Mouse (Mus musculus): ENCODE measurements around the gene Dhx32. TPM values are rescaled to one million over a fixed set of nuclear protein-coding genes. Genes with fewer than 3 reads are reported as not detected.
A peak's percentile ranks its signal among the peaks of the same experiment; 100 is the strongest.

The Dhx32 gene
- polyA plus RNA-seq (2014; fragmentation: Nextera tagmentation; extraction: Ambion mirVana): 38.4 and 45.1 TPM in 2 replicates

DNA sequence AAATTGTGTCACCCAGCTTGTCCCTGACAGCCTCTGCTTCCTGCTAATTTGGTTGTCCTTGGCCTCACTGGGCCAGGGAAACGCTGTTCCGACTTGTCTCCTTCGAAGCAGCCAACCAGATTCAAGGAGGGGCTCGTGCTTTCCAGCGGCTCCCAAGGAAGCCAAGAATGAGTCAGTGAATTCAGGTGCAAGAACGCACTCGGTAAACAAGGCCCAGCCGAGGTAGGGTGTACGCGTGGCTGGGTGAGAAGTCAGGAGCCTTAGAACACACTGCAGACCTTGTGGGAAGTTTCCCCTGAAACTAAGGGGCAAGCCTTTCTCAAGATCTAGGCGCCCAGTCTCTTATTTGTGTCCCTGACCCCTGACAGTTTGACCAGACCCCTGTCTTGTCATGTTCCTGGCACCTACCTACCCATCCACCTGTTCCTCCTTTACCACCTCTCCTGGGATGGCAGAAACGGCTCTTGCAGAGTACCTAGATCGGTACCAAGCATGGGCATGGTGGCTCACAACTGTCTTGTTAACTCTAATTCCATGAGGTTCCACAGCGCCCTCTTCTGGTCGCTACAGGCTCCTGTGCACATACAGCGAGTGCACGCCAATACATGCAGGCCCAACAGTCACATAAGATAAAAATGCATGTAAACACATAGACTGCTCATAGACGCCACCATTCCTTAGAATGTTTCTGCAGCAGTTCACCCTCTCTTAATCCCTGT lies at the start of gene Dhx32:
Gene Dhx32, minus strand, starts transcription at position 10 of the 719 bp plus-strand sequence.
- H3K9me3 ChIP-seq (ENCODE audit: control insufficient read depth, low read length): no peaks in the 10 kb centered on the region
- H3K36me3 ChIP-seq (replicated peaks; ENCODE audit: control insufficient read depth, insufficient read depth): no peaks in the 10 kb centered on the region
- 25% methylated on average over 18 of the region's 18 CpGs for WGBS
- H3K9ac ChIP-seq: no peak within 1 kb of the TSS
- no peak within 1 kb of the TSS for H3K27ac ChIP-seq
- ATAC-seq (ENCODE audit: low FRiP score): peak; percentile 8; the same call in 1 of the 2 replicates
- DNase-seq (ENCODE audit: low spot score): peak; percentile 73
- H3K4me2 ChIP-seq (replicated peaks): no peak within 1 kb of the TSS
- H3K4me1 ChIP-seq (replicated peaks; ENCODE audit: control insufficient read depth, insufficient read depth, low read length): no peaks in the 10 kb centered on the region
- no peaks in the 10 kb centered on the region for H3K27me3 ChIP-seq (ENCODE audit: control insufficient read depth, insufficient read depth, low read length)
- H3K4me3 ChIP-seq (replicated peaks; ENCODE audit: low read length): no peak within 1 kb of the TSS

DNA sequence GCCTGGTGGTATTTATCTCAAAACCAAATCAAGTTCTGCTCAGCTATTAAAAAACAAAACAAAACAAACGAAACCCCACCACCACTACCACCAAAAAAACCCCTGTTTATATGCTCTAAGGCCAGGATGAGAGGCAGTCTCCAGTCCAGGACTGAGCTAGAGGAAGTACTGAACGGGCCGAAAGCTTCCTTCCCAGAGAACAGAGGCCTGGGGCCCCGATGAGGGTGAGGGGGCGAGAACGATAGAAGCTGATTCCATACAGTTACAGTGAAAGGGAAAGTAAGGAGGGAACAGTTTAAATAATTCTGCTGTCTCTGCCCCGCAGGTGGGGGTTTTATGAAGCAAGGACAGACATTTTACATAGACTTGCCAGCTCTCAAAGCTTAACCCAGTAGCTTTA lies 47.1 kb upstream of the Dhx32 start:
- Histone ChIP-seq H3K4me2 (replicated peaks) (no peak overlapping the region), H3K9ac (no peak overlapping the region), H3K27ac (no peak overlapping the region), H3K36me3 (replicated peaks; ENCODE audit: control insufficient read depth, insufficient read depth) (no peaks in the 10 kb centered on the region), H3K4me3 (replicated peaks; ENCODE audit: low read length) (no peak overlapping the region), H3K9me3 (ENCODE audit: control insufficient read depth, low read length) (no peaks in the 10 kb centered on the region), H3K27me3 (ENCODE audit: control insufficient read depth, insufficient read depth, low read length) (no peaks in the 10 kb centered on the region), H3K4me1 (replicated peaks; ENCODE audit: control insufficient read depth, insufficient read depth, low read length) (no peaks in the 10 kb centered on the region)
- DNase-seq (ENCODE audit: low spot score): no peak
- WGBS: 75% methylated on average over 7 of the region's 7 CpGs
- no peak for ATAC-seq (ENCODE audit: low FRiP score)

DNA sequence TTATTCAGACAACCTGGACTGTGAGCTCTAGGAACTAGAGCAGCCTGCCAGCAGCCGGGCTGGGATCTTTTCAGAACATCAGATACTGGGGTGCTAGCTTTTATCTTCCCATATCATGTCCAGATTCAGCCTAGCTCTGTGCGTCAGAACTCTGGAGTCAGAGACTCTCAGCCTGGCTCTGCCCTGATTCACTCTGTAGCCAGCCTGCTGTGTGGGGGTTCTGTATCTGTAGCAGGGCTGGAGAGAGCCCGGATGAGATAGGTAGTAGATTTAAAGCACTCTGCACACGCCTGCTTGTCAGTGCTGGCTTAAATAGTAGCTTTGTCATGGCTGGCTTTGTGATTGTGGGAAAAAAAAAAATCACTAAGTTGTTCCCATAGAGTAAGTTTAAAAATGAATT lies 46.0 kb upstream of the Dhx32 start:
- no peak overlapping the region for H3K4me3 ChIP-seq (replicated peaks; ENCODE audit: low read length)
- no peak overlapping the region for H3K9ac ChIP-seq
- H3K27ac ChIP-seq: no peak overlapping the region
- ATAC-seq (ENCODE audit: low FRiP score) (no peak), DNase-seq (ENCODE audit: low spot score) (no peak)
- no peaks in the 10 kb centered on the region for H3K9me3 ChIP-seq (ENCODE audit: control insufficient read depth, low read length)
- no peaks in the 10 kb centered on the region for H3K27me3 ChIP-seq (ENCODE audit: control insufficient read depth, insufficient read depth, low read length)
- H3K36me3 ChIP-seq (replicated peaks; ENCODE audit: control insufficient read depth, insufficient read depth): no peaks in the 10 kb centered on the region
- 47% methylated on average over 4 of the region's 4 CpGs for WGBS
- H3K4me1 ChIP-seq (replicated peaks; ENCODE audit: control insufficient read depth, insufficient read depth, low read length): no peaks in the 10 kb centered on the region
- no peak overlapping the region for H3K4me2 ChIP-seq (replicated peaks)

DNA sequence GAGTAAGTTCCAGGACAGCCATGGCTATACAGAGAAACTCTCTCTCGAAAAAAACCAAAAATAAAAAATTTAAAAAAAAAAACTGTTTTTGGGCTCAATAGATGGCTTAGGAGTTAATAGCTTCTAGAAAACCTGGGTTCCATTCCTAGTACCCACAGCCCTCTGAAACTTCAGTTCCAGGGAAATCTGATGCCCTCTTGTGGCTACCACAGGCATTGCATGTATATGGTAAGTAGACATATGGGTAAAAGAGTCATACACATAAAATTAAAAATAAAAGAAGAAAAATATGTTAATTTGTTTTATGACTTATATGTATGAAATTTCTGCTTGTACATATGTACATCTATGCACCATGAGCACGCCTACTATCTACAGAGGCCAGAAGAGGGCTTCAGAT lies 42.1 kb upstream of the Dhx32 start:
- Histone ChIP-seq H3K4me3 (replicated peaks; ENCODE audit: low read length) (no peak overlapping the region), H3K36me3 (replicated peaks; ENCODE audit: control insufficient read depth, insufficient read depth) (no peaks in the 10 kb centered on the region), H3K9ac (no peak overlapping the region), H3K9me3 (ENCODE audit: control insufficient read depth, low read length) (0 out of 2 replicates have a peak, but pooled peaks cover 6% of the 10 kb centered on the region), H3K27ac (no peak overlapping the region), H3K4me1 (replicated peaks; ENCODE audit: control insufficient read depth, insufficient read depth, low read length) (no peaks in the 10 kb centered on the region), H3K4me2 (replicated peaks) (no peak overlapping the region), H3K27me3 (ENCODE audit: control insufficient read depth, insufficient read depth, low read length) (no peaks in the 10 kb centered on the region)
- DNase-seq (ENCODE audit: low spot score) (no peak), ATAC-seq (ENCODE audit: low FRiP score) (no peak)
- 92% methylated on average over 2 of the region's 2 CpGs for WGBS

DNA sequence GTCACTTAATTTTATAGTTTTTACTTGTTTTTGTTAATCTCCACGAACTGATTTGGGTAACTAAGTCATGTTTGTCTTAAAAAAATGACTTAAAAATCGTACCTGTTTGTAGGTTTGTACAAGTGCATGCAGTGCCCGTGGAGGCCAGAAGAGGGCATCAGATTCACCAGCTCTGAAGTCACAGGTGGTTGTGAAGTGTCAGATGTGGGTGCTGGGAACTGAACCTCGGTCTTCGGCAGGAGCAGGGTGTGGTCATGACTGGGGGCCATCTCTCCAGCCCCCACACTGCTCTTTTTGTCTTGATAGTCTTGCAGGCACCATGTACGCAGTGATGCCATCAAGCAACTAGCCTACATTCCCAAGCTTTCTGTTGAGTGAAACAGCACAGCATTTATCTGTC lies 41.2 kb upstream of the Dhx32 start:
- no peak overlapping the region for H3K4me3 ChIP-seq (replicated peaks; ENCODE audit: low read length)
- H3K36me3 ChIP-seq (replicated peaks; ENCODE audit: control insufficient read depth, insufficient read depth): no peaks in the 10 kb centered on the region
- H3K27me3 ChIP-seq (ENCODE audit: control insufficient read depth, insufficient read depth, low read length): no peaks in the 10 kb centered on the region
- no peak overlapping the region for H3K27ac ChIP-seq
- DNase-seq (ENCODE audit: low spot score) (no peak), ATAC-seq (ENCODE audit: low FRiP score) (no peak)
- WGBS: 89% methylated on average over 6 of the region's 6 CpGs
- H3K4me1 ChIP-seq (replicated peaks; ENCODE audit: control insufficient read depth, insufficient read depth, low read length): no peaks in the 10 kb centered on the region
- no peak overlapping the region for H3K4me2 ChIP-seq (replicated peaks)
- H3K9ac ChIP-seq: no peak overlapping the region
- H3K9me3 ChIP-seq (ENCODE audit: control insufficient read depth, low read length): 0 out of 2 replicates have a peak, but pooled peaks cover 6% of the 10 kb centered on the region

DNA sequence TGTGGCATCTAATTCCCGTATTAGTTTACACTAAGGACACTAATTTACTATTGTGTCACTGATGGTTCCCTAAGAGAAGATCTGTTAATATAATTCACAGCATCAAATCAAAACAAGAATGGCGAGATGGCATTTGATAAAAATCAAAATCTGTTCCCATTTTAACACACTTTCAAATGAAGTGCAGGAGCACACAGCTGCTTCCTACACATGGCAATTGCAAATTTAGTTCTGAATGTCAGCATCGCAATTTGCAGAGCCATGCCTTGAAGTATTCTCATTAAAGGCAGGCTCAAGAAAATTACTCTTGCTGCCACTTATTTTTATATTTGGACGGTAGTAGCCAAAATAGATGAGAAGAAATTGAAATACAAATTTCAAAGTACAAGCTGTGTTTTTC lies 30.8 kb upstream of the Dhx32 start:
- no peak overlapping the region for H3K27ac ChIP-seq
- no peaks in the 10 kb centered on the region for H3K4me1 ChIP-seq (replicated peaks; ENCODE audit: control insufficient read depth, insufficient read depth, low read length)
- H3K9ac ChIP-seq: no peak overlapping the region
- H3K4me2 ChIP-seq (replicated peaks): no peak overlapping the region
- ATAC-seq (ENCODE audit: low FRiP score) (no peak), DNase-seq (ENCODE audit: low spot score) (no peak)
- H3K36me3 ChIP-seq (replicated peaks; ENCODE audit: control insufficient read depth, insufficient read depth): no peaks in the 10 kb centered on the region
- WGBS: 65% methylated on average over 4 of the region's 4 CpGs
- no peak overlapping the region for H3K4me3 ChIP-seq (replicated peaks; ENCODE audit: low read length)
- no peaks in the 10 kb centered on the region for H3K27me3 ChIP-seq (ENCODE audit: control insufficient read depth, insufficient read depth, low read length)
- no peaks in the 10 kb centered on the region for H3K9me3 ChIP-seq (ENCODE audit: control insufficient read depth, low read length)

DNA sequence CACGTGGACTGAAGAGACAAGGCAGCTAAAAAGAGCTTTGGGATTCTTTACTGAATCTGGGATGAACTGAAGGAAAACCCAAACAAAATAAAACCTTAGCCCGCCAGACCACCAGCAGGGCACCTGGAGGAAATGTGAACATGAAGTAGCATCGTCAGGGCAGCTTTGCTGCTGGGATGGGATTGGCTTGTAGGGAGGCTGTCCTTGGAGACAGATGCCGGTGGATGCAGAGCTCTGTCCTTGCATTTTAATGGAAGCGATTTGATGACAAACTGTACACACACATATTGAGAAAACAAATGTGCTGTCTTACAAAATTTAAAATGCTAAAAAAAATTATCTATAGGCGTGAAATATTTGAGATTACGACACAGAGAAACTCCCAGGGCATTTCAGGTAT lies 30.4 kb upstream of the Dhx32 start:
- Histone ChIP-seq H3K36me3 (replicated peaks; ENCODE audit: control insufficient read depth, insufficient read depth) (no peaks in the 10 kb centered on the region), H3K4me2 (replicated peaks) (no peak overlapping the region), H3K4me3 (replicated peaks; ENCODE audit: low read length) (no peak overlapping the region), H3K4me1 (replicated peaks; ENCODE audit: control insufficient read depth, insufficient read depth, low read length) (no peaks in the 10 kb centered on the region), H3K27me3 (ENCODE audit: control insufficient read depth, insufficient read depth, low read length) (no peaks in the 10 kb centered on the region), H3K9me3 (ENCODE audit: control insufficient read depth, low read length) (no peaks in the 10 kb centered on the region), H3K27ac (0 out of 2 replicates have a peak overlapping the region, but pooled peaks have one; percentile 17), H3K9ac (no peak overlapping the region)
- ATAC-seq (ENCODE audit: low FRiP score): no peak
- WGBS: 65% methylated on average over 7 of the region's 7 CpGs
- no peak for DNase-seq (ENCODE audit: low spot score)

DNA sequence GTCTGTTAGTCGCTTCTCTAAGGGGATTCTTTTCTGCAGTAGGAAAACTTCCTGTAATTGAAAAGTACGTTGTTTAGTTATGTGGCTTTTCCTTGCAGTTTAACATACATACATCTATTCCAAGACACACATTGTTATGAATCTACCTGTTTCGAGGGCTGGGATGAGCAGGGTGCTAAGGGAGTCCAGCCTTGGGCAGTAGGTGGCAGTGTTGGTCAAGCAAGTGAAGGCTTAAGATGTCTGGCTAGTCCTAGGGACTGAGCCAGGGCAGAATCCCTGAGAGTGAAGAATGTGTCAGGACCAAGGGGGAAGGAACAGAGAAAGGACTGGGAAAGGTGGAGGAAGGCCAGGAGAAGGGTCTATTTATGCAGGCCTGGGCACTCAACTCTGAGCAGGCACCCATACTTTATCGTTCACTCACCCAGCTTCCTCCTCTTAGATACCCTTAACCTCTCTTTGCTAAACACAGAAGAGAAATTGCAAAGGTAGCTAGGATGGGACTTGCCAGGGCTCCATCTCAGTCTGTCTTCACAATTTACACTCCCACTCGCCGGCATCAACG lies 23.2 kb upstream of the Dhx32 start:
- H3K27ac ChIP-seq: no peak overlapping the region
- H3K9ac ChIP-seq: no peak overlapping the region
- WGBS: 66% methylated on average over 7 of the region's 7 CpGs
- ATAC-seq (ENCODE audit: low FRiP score) (no peak), DNase-seq (ENCODE audit: low spot score) (peak; percentile 84)
- no peak overlapping the region for H3K4me3 ChIP-seq (replicated peaks; ENCODE audit: low read length)
- no peaks in the 10 kb centered on the region for H3K27me3 ChIP-seq (ENCODE audit: control insufficient read depth, insufficient read depth, low read length)
- H3K36me3 ChIP-seq (replicated peaks; ENCODE audit: control insufficient read depth, insufficient read depth): no peaks in the 10 kb centered on the region
- no peak overlapping the region for H3K4me2 ChIP-seq (replicated peaks)
- H3K4me1 ChIP-seq (replicated peaks; ENCODE audit: control insufficient read depth, insufficient read depth, low read length): no peaks in the 10 kb centered on the region
- H3K9me3 ChIP-seq (ENCODE audit: control insufficient read depth, low read length): no peaks in the 10 kb centered on the region

DNA sequence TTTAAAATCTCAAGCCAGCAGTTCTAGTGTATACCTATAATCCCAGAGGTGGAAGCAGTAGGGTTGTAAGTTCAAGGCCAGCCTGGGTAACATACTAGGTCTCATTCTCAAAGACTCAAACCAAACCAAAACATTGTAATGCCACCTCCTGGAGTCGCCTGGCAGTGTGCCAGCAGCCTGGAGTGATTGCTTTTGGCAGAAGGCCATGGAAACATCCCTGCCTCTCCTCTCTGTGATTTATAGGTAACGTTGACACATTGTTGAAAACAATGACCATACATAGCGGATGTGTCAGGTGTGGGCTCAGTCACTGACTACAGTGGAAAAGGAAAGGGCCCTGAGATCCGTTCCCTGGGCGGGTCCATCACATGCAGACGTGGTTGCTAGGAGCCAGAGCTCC lies 19.3 kb upstream of the Dhx32 start:
- WGBS: 60% methylated on average over 6 of the region's 6 CpGs
- ATAC-seq (ENCODE audit: low FRiP score) (no peak), DNase-seq (ENCODE audit: low spot score) (no peak)
- no peak overlapping the region for H3K27ac ChIP-seq
- no peak overlapping the region for H3K4me2 ChIP-seq (replicated peaks)
- H3K4me1 ChIP-seq (replicated peaks; ENCODE audit: control insufficient read depth, insufficient read depth, low read length): no peaks in the 10 kb centered on the region
- no peaks in the 10 kb centered on the region for H3K9me3 ChIP-seq (ENCODE audit: control insufficient read depth, low read length)
- no peaks in the 10 kb centered on the region for H3K27me3 ChIP-seq (ENCODE audit: control insufficient read depth, insufficient read depth, low read length)
- H3K4me3 ChIP-seq (replicated peaks; ENCODE audit: low read length): no peak overlapping the region
- H3K36me3 ChIP-seq (replicated peaks; ENCODE audit: control insufficient read depth, insufficient read depth): no peaks in the 10 kb centered on the region
- H3K9ac ChIP-seq: no peak overlapping the region

Data from hindbrain, embryonic 14.5 days (tissue).